Mouse (Mus musculus) spleen, postnatal 36 days (tissue): Measurements from ENCODE around the gene Atad3a.

Source experiments
- DNase-seq, 2 experiments: peaks; one replicate each; pipeline ENCODE4 v3.0.0; 2022; ENCODE audit warnings: low spot score in 2 of 2, mixed read lengths in 1 of 2

The Atad3a gene

DNA sequence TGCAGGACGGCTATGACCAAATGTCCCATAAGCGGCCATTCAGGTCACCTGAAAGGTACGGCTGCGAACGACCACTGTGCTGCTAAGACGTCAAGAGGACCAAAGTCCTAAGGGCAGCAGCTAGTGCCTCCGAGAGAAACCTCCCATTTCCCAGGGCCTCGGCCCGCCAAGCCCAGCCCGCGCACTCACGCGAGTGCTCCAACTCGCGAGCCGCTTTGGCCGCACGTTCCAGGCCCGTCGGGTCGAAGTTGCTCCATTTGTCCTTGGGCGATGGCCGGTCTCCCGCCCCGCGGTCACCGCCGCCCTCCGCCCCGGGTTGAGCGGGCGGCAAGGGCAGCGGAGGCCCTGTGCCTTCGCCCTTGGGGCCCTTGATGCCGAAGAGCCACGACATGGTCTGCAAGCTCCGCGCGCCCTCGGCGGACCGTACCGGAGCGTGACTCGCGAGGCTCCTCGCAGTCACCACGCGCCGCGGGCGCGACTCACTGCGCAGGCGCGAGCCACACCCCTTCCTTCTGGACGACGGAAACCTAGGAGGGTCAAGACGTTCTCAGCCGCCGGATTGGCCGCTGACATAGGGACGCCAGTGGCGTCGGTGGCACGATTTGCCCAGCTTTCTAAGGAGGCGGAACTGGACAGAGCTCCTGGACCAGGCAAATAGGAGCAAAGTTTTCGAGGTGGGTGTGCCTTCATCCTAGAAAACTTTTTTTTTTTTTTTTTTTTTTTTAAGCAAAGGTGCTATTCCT is at the start of gene Atad3a:
TSS of gene Atad3a (minus strand) at position 481 of the 743 bp plus-strand sequence.
- peak; percentile 94 to 96 for DNase-seq

DNA sequence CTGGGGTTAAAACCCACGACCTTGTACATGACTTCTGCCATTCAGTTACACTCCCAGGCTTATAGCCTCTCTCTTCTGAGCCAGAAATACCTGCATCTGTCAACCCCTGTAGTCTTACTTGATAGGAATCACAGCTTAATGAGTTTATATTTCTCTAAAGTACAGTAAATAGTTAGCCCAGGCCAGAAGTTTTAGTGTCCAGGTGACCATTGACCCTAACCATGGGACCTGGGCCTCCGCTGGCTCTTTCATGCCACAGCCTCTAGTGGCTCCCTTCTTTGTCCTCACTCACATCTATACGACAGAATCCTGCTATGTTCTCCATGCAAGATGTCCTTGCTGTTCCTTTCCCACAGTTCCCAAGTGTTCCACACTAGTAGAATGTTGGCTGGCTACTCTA is 46.9 kb upstream of the Atad3a start:
- no peak for DNase-seq

DNA sequence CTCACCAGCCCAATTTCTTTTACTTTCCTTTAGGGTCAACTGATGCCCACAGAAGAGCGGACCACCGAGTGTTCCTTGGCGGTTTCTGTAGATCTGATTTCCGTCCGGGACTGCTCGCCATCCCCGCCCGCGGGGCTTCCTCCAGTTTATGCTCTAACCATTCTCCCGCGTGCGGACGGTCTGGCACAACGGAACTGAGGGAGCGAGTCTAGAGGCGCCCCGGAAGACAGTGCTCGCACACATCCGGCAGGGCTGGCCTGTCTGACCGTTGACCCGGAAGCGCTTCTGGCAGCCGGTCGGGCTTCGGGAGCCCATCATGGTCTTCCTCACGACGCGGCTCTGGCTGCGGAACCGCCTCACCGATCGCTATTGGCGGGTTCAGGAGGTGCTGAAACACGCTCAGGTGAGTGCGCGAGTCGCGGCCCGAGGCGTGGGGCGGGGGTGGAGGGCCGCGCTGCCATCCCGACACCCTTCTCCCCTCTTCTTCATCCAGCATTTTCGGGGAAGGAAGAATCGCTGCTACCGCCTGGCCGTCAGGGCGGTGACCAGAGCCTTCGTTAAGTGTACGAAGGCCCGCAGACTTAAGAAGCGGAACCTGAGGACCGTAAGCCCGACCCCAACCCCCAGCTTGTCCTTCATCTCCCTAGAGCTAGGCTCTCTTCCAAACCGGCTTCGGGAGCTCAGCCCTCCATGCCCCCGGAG is 42.6 kb upstream of the Atad3a start:
- peak; percentile 92 to 94 for DNase-seq

DNA sequence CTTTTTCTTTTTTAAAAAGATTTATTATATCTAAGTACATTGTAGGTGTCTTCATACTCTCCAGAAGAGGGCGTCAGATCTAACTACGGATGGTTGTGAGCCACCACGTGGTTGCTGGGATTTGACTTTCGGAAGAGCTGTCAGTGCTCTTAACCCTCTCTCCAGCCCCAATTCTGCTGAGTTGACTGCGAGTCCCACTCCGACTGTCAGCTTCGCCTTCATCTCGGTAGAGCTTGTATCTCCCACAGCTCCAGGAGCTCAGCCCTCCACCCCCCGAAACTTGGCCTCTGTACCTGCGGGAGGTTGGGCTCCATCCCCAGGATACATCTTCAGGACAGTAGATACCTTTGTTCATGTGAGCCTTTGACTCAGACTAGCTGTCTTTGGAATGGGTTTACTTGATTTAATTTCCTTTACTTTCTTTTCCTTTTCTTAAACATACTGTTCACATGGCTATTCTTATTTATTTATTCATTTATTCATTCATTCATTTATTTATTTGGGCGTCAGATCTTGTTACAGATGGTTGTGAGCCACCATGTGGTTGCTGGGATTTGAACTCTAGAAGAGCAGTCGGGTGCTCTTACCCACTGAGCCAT is 41.9 kb upstream of the Atad3a start, which contains the start of gene Mrpl20:
TSS of gene Mrpl20 (plus strand) at position 138 of the 599 bp plus-strand sequence.
- DNase-seq = no peak

DNA sequence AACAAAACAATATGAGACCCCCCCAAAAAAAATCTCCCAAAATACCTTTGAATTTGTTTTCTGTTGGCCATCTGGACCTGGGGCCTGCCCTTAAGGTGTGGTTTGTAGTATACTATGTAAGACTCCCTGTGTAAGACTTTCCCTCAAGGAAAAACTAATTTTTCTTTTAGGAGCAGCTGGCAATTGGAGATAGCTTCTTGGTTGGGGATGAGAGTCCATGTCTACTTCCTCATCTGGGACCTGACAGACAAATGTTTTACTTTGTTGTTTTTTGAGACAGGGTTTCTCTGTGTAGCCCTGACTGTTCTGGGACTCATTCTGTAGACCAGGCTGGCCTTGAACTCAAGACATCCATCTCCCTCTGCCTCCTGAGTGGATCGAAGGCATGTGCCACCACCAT is 41.2 kb upstream of the Atad3a start:
- DNase-seq = no peak

DNA sequence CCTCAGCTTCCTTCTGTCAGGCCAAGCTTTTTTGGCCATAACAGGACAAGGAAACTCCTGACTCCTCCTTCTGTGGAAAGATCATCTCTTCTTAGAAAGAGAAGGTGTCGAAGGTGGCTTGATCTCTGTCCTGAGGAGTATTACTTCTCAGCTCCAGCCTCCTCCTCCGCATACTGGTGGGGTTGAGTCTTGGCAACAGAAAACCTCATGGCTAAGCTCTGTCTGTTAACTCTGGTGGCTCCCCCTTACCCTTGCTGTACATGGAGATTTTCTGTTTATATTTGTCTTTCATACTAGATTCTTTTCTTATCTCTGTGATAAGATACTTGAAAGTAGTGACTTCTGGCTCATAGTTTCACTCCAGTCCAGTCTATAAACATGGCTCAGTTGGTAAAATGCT is 32.8 kb upstream of the Atad3a start:
- no peak for DNase-seq

DNA sequence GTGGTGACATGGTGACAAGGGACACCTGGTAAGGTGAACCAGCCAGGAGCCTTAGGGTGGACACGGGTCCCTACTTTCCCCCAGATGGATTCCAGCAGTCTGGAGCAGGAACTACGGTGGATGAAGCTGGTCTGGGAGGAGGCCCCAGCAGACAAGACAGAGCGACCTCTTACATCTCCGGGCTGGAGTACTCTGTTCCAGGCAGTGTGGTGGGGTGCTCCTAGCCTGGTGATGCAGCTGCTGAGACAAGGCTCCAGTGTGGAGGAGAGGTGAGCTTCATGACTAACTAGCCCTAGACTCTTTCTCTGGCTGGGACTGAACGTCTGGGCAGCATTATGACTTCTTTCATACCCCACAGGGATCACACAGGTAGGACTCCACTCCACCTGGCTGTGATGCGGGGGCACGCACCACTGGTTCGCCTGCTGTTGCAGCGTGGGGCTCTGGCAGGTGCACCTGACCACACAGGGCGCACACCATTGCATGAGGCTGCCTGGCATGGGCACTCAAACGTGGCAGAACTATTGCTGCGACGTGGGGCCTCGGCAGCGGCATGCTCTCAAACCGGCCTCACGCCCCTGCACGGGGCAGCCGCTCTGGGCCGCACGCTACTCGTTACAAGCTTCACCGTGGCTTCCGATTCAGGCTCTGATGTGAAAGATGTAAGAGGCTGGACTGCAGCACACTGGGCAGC is 30.5 kb upstream of the Atad3a start:
- no peak for DNase-seq

DNA sequence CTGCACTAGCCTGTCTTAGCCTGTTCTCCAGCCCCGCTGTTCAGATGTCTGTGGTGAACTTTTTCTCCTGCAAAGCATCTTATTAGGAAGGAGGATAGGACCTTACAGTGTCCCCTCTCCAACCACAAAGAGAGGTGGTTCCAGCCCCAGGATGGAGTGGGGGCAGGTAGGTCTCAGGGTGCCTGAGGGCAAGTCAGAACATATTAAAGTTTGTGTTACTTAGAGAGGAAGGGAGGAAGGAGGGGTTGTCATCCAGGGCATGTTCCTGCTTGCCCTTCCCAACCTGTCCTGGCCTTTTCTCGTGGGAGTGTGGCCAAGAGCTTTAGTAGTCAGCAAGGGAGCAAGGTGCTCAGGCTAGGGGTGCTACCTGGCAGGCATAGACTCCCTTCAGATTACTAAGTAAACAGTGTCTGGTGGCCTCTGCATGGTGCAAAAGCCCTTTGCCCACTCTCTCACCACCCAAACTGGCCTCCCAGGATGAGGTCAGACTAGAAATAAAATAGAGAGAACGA is 29.8 kb upstream of the Atad3a start:
- no peak for DNase-seq

DNA sequence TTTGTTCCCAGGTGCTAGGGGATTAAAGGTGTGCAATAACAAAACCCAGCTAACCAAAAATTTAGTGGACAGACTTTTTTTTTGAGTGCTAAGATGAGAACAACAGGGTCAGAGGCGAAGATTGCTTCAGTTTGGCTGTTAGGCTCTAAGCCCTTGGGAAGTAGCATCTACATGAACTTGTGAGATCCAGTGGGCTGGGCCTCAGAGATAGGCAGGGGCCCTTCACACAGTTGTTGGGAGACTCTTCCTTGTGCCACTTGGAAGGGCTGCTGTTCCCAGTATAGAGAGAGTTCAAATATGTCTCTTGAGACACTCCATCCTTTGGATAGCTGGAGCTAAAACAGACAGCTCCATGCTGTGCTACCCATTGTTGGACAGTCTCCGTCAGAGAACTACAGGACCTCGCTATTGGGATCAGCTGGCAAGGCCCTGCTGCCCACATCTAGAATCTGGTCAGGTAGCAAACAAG is 29.2 kb upstream of the Atad3a start, which contains the start of gene Ankrd65:
TSS of gene Ankrd65 (plus strand) at position 419 of the 469 bp plus-strand sequence.
- DNase-seq = no peak

DNA sequence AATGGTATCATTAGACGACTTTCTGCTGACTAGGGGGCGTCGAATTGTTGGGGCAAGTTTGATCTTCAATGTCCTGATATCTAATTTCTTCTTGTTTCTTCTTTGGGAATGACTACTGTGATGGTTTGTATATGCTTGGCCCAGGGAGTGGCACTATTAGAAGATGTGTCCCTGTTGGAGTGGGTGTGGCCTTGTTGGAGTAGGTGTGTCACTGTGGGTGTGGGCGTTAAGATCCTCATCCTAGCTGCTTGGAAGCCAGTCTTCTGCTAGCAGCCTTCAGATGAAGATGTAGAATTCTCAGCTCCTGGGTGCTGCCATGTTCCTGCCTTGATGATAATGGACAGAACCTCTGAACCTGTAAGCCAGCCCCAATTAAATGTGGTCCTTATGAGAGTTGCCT is 27.9 kb upstream of the Atad3a start:
- peak; percentile 23 to 53 for DNase-seq

DNA sequence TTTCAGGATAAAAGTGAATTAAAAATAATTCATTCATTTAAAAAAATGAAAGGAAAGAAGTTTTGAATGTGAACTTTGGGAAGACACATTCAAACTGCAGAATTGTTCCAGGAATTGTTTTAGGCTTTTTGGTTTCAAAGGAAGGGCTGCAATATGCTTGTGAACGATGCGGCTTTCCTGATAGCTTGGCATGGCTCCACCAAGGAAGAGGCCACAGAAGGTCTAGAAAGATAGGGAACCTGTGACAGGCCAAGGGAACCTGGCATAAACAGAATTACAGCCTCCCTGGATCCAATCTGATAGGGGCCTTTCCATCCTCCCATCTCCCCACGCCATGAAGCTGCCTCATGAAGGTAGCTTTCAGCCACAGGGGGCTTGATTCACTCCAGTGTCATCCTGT is 27.4 kb upstream of the Atad3a start:
- peak; percentile 30 to 72 for DNase-seq

DNA sequence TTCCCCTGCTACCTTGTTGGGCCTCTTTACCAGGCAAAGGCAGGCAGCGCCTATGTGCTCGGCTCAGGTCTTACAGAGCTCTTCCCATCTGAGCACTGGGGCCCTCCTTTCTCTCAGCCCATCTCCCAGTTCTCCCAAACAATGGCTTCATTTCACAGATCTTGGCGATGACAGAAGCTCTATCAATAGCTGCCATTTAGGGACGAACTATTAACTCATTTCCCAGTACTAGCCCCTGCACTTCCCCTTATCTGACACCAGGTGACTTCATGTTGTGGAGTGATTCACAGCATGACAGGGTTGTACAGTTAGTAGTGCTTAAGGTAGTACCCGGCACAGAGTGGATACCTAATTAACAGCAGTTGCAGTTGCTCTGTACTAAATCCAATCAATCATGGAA is 24.9 kb upstream of the Atad3a start, which contains the start of gene Tmem88b:
TSS of gene Tmem88b (minus strand) at position 56 of the 400 bp plus-strand sequence.
- no peak for DNase-seq

DNA sequence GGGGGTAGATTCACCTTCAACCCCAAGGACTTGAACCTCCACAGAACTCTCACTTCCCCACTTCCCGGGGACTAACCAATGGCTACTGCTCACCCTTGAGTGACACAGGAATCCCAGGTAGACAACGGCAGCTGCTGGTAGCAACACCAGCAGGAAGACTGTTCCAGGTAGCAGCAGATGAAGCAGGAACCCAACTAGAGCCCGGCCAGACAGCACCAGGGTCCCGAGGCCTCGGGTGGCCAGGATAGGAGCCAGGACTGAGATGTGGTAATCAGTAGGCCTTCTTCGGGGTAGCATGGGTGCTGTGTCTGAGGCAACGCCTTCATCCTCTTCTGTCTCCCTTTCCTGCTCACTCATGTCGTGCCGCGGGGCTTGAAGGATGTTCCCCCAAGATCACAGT is 24.4 kb upstream of the Atad3a start:
- DNase-seq = no peak

DNA sequence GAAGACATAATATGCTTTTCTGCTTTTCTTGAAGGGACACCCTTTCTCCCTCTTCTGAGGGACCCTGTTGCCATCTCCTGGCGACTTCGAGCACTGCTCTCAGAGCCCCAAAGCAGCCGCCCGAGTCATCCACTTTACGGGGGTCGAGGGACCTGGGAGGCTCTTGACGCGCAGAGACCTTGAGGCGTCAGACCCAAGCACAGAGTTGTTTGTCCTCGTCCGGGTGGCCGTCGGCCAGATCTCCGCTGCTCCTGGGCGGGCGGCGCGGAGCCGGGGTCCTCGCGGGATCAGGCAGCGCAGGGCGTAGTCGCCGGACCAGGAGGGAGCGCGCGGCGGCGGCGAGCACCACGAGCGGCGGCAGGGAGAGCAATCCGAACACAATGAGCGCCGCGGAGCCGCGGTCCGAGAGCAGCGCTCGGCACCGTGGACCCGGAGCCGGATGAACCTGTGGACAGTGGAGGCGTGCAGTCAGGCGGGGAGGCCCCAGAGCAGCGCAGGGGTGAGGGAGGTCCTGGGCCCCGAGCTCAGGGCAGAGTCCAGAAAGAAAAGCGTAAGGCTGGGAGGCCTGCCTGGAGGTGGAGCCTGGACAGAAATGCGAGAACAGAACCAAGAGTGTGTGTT is 23.3 kb upstream of the Atad3a start:
- DNase-seq = peak; percentile 57 to 63

DNA sequence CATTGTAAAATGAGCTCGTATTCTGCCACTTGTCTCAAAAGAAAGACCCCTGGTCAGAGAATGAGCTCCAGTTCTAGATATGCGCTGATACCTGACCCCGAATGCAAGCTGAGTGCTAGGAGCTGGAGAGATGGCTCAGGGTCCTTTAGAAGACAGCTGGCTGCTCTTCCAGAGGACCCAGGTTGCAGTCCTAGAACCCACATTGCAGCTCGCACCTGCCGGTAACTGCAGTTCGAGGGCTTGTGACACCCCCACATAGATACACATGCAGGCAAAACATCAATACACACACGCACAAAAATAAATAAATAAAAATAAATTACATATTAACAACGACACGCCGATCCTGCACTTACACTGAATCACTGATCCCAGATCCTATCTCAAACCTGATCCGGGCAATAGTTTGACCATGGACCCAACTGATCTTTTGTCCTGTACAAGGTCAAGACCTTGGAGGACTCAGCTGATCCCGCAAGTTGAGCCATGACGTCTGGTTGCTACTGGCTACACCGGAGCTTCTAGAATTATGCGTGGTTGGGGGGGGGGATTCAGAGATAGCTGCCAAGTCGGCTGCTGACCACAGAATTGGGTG is 22.7 kb upstream of the Atad3a start:
- no peak for DNase-seq

DNA sequence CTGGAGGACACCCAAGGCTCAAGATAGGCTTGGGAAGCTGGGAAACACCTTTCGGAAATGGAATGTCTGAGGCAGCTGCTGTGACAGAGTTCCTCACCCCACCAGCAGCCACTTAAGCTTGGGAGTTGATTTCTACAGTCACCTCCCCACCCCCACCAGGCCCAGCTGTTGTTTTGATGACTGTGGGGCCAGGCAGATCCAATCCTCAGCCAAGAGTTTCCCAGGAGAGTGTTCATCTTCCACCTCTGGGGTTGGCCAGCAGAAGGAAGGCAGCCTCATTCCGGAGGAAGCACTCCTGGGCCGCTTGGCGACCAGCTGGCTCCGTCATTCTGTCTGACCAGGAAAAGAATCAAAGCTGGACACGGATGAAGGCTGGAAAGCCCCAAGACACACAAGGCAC is 20.0 kb upstream of the Atad3a start:
- DNase-seq = no peak

DNA sequence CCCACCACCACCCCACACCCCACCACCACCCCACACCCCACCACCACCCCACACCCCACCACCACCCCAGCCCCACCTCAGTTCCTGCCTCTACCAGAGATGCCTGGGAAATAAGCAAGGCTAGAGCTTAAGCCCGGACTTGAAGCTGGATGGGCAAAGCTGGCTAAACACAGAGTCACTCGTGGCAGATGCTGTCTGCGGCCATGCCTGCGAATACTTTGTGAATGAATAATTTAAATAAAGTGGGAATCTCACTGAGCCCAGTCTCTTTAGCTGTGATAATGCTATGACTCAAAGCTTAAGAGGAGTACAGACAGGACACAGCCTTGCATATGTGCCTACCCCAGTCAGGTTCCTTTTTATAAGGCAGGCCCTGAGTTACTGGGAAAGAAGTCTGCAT is 18.6 kb upstream of the Atad3a start:
- DNase-seq = no peak

DNA sequence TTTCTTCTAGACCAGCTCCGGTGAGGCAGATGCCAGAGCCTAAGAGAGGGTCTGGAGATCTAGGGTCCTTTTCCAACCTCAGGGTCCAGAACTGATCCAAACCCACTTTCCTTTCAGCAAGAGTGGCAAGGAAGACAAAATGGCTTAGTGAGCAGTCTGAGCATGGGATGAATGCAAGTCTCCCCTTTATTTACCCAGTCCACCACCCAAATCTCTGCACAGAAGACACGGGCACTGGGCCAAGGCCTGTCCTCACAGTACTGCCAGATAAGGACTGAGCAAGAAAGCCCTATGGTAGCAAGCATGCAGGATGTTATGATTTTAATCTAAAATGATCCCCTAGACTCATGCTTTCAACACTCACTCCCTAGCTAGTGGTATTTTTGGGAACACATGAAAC is 16.9 kb upstream of the Atad3a start:
- no peak for DNase-seq

DNA sequence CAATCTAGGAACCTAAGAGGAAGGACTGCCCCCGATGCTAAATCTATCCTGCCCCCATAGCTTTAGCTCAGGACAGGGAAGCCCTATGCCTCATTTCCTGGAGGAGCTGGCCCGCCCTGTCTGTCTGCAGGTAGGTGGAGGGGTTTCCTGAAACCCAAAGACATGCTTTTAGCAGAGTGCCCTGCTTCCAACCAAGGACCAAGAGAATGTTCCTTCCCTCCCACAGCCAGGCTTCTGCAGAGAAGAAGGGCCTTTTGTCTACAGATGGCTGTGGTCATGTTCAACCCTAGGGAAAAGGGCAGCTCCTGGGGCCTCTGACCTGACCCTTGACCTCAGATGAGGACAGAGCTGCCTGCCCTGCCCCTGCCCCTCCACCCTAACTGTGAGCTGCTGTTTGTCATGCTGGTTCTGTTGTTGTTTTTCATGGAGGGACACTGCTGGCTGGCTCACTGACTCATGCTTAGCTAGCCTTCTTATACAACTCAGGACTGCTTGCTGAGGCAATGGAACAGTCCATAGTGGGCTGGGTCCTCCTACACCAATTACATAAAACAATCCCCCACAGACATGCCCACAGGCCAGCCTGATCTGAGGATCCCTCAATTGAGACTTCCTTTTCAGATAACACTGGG is 15.9 kb upstream of the Atad3a start:
- DNase-seq = no peak

DNA sequence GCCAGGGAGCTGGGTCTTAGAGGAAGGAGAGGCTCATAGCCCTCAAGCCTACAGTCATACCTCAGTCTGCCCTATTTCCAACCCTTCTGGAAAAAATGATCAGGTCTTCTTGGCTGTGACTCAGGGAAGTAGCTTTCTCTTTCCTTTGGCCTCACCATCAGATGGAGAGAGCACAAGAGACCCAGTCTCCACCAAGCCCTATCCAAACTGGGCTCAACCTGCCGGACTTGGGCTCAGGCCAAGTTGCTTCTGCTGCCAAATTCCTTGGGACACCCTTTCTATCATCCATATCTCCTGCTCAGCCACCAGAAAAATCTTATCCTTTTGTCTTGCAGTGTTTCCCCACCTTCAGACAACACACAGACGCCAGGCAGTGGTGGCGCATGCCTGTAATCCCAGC is 15.0 kb upstream of the Atad3a start:
- DNase-seq = no peak
